Mouse (Mus musculus): ENCODE data around the gene Tst. TPM values are rescaled to one million over a fixed set of nuclear protein-coding genes. Genes with fewer than 3 reads are reported as not detected.
A peak's percentile ranks its signal among the peaks of the same experiment; 100 is the strongest.

Gene Tst
- 10 to 100 TPM; 33.6 to 37.8 (median 36.0) TPM for total RNA-seq (2022)

DNA sequence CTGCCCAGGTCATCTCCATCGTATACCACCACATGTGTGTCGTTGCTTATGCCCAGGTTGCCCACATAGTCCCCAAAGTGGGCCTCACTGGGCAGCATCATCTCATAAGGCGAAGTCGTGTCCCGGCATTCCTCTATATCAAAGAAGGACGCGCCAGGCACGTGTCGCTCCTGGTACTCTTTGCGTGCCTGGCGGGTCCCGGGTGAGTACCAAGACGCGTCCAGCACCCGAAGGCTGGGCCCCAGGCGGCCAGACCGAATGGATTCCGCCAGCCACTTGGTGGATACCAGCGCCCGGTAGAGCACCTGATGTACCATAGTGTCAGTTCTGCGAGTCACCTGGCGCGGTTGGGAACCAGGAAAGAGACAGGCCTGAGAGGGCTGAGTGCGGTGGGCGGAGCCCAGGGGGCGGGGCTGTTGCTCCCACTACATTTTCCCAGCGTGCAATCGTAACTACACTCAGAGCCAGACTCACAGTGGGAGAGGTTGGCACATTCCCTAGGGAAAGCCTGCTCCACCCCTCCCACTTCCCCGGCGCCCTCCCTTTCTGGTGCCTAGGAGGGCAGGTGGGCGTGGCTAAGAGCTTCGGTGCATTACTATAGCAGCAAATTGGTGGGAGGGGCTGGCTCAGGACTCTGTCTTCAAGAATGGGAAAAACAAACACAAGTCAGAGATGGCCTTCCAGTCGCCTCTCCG lies at the start of gene Tst:
TSS of gene Tst (minus strand) at position 391 of the 695 bp plus-strand sequence.
- DNase-seq (ENCODE audit: low spot score in 2 of 2): peak; percentile 65 to 94

DNA sequence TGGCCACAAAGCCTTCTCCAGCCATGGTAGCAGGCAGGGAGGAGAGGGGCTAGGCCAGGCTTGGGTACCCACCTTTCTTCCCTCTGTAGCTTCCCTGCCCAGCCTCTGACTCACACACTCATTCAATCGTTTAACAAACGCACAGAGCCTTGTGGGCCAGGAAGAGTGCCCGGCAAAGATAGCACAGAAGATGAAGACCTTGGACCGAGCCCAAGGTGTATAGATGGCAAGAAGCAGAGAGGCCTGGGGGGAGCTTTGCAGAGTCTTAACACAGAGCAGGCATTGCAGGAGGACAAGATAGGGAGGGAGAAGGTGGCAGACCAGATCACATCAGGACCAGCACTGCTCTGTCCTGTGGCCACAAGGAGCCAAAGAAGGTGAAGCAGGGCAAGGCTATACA lies 49.5 kb upstream of the Tst start:
- DNase-seq (ENCODE audit: low spot score in 2 of 2): no peak

DNA sequence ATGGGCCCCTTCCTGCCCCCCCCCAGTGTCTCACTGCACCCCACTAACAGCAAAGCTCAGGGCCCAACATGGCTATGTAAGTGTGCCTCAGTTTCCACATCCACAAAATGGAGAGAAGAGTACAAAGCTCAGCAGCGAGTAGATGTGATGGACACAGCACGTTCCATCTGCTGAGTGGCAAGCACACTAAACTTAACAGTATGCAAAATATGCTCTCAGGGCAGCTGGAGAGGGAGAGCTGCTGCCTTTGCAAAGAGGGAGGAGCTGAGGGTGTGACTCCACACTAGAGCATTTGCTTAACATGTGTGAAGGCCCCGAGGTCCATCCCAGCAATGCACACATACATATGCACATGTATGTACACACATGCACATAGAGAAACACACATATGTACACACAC lies 47.2 kb upstream of the Tst start:
- no peak for DNase-seq (ENCODE audit: low spot score in 2 of 2)

DNA sequence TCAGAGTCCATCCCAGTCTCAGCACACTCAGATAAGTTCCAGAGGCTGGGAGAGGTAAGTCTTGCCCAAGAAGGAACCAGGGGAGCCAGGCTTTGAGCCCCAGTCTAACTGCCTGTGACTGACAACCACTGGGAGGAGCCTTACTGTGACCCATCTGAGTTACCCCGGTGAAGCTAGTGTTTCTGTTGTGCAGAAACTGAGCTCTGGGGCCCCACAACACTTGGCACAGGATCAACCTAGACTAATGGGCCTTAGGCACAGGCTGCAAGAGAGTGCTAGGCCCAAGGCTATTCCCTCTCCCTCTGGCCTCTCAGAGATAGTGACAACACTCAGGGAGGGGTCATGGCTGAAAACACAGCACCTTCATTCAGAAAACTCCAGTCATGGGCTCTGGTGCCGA lies 45.5 kb upstream of the Tst start:
- no peak for DNase-seq (ENCODE audit: low spot score in 2 of 2)

DNA sequence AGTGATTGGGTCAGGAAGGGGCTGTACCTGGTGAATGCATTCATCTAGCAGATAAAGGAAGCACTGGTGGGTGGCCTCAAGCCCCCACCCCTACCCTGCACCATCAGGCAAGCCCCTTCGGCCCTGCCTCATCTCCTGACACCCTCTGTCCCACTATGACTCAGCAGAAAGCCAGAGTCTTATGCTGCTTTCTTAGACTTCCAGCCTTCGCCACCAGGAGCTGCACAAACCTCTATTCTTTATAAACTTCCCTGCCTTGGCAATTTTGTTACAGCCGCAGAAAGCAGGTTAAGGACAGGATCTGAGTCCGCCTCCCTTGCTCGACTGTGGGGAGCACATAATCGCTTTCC lies 44.7 kb upstream of the Tst start:
- DNase-seq (ENCODE audit: low spot score in 2 of 2): no peak

DNA sequence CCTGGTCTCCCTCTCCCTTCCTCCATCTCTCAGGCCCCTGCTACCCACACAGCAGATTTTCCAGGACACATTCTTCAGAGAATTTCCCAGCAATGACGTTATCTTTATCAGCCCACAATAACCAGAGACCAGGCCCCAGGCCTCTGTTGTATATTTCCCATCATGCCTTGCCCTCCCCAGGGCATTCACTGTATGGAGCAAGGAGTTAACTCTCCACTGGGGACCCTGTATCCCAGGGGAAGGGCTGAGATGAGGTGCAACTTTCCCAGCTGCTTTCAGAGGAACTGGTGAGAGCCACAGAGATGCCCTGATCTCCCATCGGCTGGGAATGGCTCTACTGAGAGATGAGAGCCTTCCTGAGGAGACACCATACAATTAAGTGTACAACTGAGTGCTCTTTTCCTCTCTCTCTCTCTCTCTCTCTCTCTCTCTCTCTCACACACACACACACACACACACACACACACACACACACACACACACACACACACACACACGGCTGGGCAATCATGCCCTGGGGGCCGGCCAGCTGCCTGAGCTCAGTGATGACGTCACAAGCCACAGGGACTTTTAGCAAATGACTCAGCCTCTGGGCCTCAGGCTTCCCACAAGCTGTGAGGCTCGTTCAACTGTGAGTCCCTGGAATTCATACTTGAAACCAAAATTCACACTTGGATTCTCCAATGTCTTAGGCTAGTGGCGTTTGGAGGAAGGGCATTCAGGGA lies 44.1 kb upstream of the Tst start:
- DNase-seq (ENCODE audit: low spot score in 2 of 2): peak in 1 of 2 experiments; percentile 56

DNA sequence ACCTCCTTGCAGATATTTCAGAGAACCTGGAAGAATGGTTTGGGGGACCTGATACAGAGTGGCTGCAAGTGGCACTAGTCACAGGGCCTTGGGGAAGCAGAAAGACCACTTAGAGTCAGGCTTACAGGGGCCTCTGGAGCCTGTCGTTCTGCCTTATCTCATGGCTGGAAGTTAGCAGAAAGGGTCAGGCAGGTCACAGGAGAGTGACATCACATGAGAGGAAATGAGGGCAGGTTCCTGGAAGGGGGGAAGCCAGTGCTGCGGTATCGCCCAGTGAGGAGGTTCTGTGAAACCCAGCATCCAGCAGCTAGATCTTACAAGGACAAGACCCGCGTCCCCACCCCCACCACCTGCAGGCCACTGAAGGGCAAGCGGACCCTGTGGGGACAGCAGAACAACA lies 43.4 kb upstream of the Tst start:
- peak in 1 of 2 experiments; percentile 16 for DNase-seq (ENCODE audit: low spot score in 2 of 2)

DNA sequence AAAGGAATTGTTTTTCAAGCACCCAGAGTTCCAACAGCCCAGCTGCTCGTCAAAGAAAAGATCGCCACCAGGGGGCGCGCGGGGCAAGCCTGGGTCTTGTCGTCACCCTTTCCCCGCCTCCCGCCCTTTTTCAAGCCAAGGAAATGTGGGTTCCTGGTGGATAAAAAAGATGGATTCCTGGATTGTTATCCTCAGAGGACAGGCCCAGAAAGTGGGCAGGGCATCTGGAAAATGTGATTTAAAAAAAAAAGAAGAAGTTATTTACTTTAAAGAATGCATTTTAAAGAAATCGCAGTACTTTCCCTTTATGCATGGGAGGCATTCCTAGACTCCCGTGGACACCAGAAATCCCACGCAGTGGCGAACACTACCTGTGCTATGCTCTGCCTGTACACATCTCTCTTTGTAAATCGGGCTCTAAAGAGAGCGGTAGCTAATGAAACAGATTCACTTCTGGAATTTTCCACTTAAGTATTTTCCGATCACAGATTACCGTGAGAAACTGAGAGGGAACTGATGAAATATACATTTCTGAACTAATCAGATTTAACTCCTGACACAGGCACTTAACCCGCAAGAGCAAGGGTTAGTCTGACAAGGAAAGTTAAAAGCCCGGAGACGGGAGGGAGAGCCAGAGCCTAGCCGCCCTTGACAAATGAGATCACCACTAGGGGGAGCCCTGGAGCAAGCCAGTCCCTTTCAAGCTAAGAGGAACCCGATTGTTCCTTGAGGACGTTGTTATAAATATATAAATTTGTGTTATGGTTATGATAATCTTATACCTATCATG lies 42.2 kb upstream of the Tst start:
- DNase-seq (ENCODE audit: low spot score in 2 of 2): peak; percentile 85 to 97

DNA sequence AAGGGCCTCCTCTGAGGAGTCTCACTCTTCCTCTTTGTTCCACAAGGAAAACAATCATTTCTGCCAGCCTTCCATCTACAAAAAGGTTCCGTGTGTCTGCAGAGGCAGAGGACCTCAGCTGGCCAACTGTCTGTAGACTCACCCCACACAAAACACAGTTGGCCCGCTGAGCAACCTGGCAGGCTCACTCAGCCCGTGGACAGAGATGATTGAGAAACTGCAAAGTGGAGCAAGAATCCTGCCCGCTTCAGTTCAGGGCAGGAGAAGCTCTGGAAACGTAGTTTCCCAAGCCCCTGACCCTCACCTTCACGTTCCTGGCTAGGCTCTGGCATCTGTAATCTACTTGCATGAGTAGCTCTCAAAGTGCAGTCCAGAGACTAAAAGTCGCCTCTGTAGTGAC lies 41.4 kb upstream of the Tst start:
- DNase-seq (ENCODE audit: low spot score in 2 of 2): no peak

DNA sequence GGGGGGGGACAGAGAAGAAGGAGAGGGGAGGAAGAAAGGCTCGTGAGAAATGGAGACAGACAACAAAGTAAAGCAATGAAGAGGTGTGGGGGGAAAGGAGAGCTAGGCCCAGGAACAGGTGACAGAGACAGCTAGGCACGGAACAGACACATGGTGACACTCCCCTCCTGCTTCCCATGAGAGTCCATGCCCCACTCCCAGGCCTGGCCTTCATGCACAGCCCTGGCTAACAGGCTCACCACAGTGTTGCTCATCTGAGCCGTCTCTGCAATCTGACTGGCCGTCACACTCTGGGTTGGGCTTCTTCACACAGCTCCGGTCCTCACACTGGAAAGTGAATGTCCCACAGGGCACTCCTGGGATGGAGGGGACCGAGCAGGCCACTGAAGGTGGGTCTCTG lies 38.1 kb upstream of the Tst start:
- DNase-seq (ENCODE audit: low spot score in 2 of 2): no peak

DNA sequence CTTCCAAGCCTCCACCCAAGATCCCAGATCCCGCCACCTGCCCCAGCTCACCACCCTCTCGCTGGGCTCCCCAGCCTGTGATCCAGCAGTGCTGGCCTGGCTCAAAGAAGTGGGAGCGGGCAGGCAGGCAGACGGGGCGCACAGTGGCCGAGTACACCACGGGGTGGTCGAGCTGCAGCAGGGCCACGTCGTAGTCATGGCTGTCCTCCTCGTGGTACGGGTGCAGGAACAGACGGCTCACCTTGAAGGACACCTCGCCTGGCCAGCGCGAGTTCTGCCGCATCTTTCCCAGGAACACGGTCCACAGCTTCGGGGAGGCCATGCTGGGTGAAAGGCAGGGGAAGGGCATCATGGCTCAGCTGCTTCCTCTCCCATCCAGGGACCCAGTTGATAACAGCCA lies 36.5 kb upstream of the Tst start:
- DNase-seq (ENCODE audit: low spot score in 2 of 2): peak in 1 of 2 experiments; percentile 11

DNA sequence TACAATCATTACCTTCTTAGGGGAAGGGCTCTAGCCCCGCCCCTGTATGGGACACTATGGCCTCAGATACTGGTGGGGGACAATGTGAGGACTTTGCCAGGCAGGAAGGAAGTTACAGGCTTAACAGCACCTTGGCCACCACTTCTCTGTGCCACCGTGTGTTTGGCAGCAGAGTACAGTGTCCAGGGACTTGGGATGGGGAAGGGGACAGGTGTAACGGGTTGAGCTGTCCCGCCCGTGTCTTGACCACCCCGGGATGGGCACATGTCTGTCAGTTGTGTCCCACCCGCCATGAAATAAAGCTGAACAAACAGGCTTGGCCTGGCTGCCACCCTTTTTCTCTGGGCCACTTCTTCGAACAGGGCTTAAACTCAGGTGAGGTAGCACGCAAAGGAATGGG lies 33.3 kb upstream of the Tst start:
- no peak for DNase-seq (ENCODE audit: low spot score in 2 of 2)

DNA sequence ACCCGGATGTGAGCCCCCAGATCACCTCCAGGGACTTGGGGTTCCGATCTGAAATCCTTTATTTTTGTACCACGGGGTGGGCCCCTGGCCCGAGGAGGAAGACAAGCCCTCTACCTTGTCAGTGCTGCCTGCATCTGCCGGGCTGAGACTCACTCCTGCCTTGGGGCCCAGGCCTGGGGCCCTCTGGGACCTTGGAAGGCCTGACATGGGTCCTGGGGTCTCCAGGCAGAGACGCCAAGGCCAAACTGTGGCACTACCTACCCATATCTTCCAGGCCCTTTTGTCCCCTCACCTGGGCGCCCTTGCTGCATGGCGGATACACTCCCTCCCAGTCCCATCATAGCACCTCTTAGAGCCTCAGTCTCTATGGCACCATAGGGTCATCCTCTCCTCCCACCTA lies 32.8 kb upstream of the Tst start:
- DNase-seq (ENCODE audit: low spot score in 2 of 2): peak in 1 of 2 experiments; percentile 28

DNA sequence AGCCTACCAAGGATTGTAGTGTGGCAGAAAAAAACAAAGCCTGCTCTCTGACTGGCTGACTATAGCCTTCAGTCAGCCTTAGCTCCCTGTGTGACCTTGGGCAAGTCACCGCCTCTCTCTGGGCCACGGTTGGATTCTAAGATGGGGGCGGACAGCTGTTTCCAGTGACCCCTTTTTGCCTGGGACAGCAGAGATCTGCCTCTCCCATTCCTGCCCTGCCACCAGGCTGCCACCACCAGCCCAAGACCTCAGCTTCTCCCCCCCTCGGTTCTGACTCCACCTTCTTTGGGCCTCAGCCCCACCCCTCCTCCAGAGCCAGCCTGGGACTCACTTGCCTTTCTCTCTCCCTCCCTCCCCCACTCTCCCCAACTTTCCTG lies 32.3 kb upstream of the Tst start:
- DNase-seq (ENCODE audit: low spot score in 2 of 2): no peak

DNA sequence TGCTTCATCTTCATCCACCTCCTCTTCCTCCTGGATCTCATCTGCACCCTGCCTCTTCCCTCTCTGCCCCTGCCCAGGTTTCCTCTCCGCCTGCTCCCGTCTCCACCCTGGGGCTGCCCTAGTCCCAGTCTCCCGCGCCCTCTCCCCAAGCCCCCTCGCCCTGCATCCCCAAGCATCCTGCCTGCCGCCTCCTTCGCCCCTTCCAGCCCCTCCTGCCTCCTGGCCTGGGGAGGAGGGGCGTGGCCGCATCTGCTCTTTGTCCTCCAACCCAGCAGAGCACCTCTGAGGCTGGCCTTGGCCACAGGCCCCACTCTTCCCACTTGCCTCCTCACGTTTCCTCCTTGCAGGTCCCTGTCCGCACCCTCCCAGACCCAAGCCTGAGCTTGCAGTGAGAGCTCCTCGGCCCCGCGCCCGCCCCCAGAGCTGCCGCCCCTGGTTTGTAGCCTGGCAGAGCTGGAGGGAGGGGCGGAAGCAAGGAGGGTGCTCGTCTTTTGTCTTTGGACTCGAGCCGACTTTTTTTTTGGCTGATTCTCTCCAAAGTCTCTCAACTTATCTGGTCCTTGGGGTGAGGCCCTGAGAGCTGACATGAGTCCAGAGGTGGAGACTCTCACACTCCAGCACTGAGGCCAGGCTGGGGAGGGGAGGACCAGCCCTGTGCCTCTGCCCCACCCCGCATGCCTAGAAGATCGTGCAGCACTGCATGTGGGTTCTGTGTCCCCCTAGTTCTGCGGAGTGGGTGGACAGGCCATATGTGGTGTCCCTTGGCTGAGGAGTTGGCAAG lies 31.7 kb upstream of the Tst start:
- DNase-seq (ENCODE audit: low spot score in 2 of 2): peak; percentile 48 to 82

DNA sequence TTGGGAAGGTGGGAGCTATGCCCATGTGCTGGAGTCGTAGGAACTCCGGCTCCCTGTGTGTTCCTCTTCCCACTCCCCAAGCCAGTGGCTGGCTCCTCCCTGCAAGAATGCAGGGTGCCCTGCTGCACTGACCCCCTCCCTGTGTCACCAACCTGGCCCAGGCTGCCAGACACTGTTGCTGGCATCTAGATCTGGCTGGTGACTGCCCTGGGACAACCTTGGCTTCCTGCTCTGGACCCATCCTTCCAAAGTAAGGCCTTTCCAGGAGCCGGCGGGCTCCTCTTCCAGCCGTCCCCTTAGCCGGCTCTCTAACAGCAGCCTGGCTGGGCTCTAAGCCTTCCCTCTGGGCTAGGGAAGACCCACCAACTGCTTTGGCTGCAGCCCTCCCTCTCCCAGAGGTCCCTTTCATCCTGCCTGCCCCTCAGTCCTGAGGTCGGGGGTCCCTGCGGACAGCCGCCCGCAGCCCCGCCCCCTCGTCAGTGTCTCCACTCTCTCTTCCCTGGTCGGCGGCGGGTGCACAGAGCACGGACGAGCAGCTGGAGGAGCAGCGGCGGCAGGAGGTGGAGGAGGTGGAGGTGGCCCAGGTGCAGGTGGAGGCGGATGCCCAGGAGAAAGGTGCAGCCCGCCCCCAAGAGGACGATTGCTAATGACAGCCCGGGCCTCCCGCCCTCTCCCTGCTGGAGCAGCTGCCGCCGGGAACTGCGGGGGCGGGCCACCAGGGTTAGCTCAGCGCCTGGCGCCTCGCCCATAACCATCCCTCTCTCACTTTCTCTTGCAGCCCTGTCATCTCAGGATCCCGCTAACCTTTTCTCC lies 30.9 kb upstream of the Tst start:
- peak; percentile 83 to 97 for DNase-seq (ENCODE audit: low spot score in 2 of 2)

DNA sequence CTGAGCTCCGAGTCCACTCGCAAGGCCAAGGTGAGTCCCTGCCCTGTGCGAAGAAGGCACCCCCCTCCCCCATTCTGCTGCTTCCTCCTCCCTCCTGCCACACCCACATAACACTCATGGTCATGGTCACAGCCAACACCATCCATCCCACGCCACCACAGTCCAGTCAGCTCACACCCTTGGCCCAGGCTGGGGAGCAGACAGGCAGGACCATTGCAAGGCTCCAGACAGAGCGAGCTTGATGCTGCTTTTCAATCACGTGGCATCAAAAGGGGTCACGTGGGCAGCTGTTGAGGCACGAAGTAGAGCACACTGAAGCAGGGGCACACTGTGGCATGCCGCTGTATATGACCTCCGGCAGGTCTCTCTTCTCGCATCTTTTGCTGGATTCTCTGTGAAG lies 30.0 kb upstream of the Tst start:
- peak in 1 of 2 experiments; percentile 63 for DNase-seq (ENCODE audit: low spot score in 2 of 2)

DNA sequence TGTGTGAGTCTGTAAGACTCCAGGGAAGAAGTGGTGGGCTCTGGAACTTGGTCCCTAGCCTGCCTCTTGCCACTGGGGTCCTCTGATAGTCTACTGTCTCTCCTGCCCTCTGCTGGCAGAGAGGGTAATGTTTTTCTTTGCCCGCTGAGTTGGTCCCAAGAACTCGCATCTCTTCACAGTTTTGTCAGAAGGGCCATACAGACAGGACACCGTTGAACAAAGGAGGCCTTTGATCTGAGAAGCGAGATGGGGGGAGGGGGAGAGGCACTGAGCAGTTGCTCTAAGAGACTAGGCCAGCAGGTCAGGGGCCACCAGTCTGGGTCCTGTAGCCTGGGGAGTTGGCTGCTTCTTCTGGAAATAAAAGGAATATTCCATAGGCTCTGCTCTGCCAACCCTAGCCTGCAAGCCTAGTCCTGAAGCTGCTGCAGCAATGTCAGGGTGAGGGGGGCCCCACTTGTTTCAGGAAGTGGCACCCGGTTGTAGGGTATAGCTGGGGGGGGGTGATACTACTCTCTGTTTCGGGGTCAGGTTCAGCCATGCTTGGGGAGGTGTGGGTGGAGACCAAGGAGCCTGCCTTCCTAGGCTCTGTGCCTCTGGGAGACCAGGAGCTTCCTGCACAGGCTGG lies 29.3 kb upstream of the Tst start:
- DNase-seq (ENCODE audit: low spot score in 2 of 2): peak in 1 of 2 experiments; percentile 46

DNA sequence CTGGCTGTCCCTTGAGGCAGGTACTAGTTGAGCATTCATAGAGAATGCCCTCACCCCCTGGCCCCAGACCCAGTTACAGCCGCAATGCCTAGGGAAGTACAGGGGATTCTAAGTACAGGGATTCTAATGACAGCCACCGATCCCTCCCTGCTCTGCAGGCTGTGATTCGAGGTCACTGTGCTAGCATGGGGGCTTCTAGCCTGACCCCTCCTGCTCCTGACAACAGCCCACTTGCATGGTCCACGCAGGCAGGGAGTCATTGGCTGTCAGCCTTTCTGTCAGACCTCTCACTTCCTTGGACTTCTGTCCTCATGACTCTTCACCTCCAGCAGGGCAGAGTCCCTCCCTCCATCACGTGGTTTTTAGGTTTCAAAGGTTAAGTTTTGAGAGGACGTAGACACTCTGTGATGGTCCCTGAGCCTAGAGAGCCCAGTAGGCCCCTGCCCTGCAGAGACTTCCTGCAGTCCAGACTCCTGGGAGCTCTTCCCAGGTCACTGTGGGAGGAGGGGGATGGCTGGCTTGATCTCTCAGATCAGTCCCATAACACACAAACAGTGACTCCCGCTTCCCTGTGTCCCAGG lies 25.9 kb upstream of the Tst start:
- no peak for DNase-seq (ENCODE audit: low spot score in 2 of 2)

DNA sequence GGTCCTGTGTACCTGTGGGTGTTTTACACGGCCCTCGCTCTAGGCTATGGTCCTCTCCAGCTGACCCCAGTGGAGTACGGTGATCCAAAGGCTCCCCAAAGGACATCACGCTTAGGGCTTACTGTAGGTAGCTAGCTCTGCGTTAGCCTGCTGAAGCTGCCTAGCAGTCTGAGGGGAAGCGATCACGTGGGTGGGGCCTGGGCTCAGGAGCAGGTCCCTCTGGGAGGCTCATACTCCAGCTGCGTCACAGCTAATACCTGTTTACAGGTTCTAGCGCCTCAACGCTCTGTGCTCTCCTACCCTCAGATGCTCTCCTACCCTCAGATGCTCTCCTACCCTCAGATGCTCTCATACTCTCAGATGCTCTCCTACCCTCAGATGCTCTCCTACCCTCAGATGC lies 25.2 kb upstream of the Tst start:
- DNase-seq (ENCODE audit: low spot score in 2 of 2): no peak

All from left cerebral cortex, adult 8-10 months (tissue).